Mouse (Mus musculus) kidney, postnatal 14 days (tissue): ENCODE data around the gene Sh3gl2.

Experiments
- DNase-seq: peaks from one replicate; pipeline ENCODE4 v3.0.0; 2022; ENCODE audit warnings: mixed read lengths

The Sh3gl2 gene

GRCm38 (mm10) chr4:85205071-85205635, at the start of gene Sh3gl2:
Gene Sh3gl2, plus strand, starts transcription at chr4:85205126.
- peak; percentile 77 for DNase-seq

GRCm38 (mm10) chr4:85161156-85161555, 43.8 kb upstream of the Sh3gl2 start:
- no peak for DNase-seq

GRCm38 (mm10) chr4:85162468-85163312, 42.2 kb upstream of the Sh3gl2 start:
- peak; percentile 62 for DNase-seq

- no peak for DNase-seq
Measured at GRCm38 (mm10) chr4:85163313-85163615, 41.7 kb upstream of the Sh3gl2 start.

- no peak for DNase-seq
Measured at GRCm38 (mm10) chr4:85168001-85168400, 36.9 kb upstream of the Sh3gl2 start.

- DNase-seq: no peak
Measured at GRCm38 (mm10) chr4:85175466-85175865, 29.5 kb upstream of the Sh3gl2 start.

- no peak for DNase-seq
Measured at GRCm38 (mm10) chr4:85178394-85179051, 26.4 kb upstream of the Sh3gl2 start.

GRCm38 (mm10) chr4:85186011-85186410, 18.9 kb upstream of the Sh3gl2 start:
- DNase-seq: no peak

- DNase-seq: no peak
Measured at GRCm38 (mm10) chr4:85196201-85196600, 8.7 kb upstream of the Sh3gl2 start.

GRCm38 (mm10) chr4:85198431-85198830, 6.5 kb upstream of the Sh3gl2 start:
- no peak for DNase-seq

- DNase-seq: no peak
Measured at GRCm38 (mm10) chr4:85202582-85202981, 2.3 kb upstream of the Sh3gl2 start.

GRCm38 (mm10) chr4:85205636-85206211, 798 bp downstream of the Sh3gl2 start:
- peak; percentile 55 for DNase-seq

GRCm38 (mm10) chr4:85206675-85207400, 1.9 kb downstream of the Sh3gl2 start:
- no peak for DNase-seq

GRCm38 (mm10) chr4:85207515-85207914, 2.6 kb downstream of the Sh3gl2 start:
- no peak for DNase-seq

- no peak for DNase-seq
Measured at GRCm38 (mm10) chr4:85208531-85208930, 3.6 kb downstream of the Sh3gl2 start.

- DNase-seq: no peak
Measured at GRCm38 (mm10) chr4:85210953-85211352, 6.0 kb downstream of the Sh3gl2 start.

- no peak for DNase-seq
Measured at GRCm38 (mm10) chr4:85217003-85217402, 12.1 kb downstream of the Sh3gl2 start.

GRCm38 (mm10) chr4:85222716-85223115, 17.8 kb downstream of the Sh3gl2 start:
- DNase-seq: no peak

GRCm38 (mm10) chr4:85226731-85227130, 21.8 kb downstream of the Sh3gl2 start:
- DNase-seq: no peak

- DNase-seq: no peak
Measured at GRCm38 (mm10) chr4:85227664-85228588, 23.0 kb downstream of the Sh3gl2 start.

- no peak for DNase-seq
Measured at GRCm38 (mm10) chr4:85228589-85228948, 23.6 kb downstream of the Sh3gl2 start.
